Mouse (Mus musculus) T-cell, adult 2 months (primary cell): ENCODE data around the gene Hvcn1.
A peak's percentile ranks its signal among the peaks of the same experiment; 100 is the strongest.

Experiments
- DNase-seq: peaks from one replicate; pipeline ENCODE4 v3.0.0; 2022; ENCODE audit warnings: low spot score

Hvcn1 gene

GRCm38 (mm10) chr5:122268858-122269604 lies 62.4 kb downstream of the Hvcn1 start:
- no peak for DNase-seq

GRCm38 (mm10) chr5:122272821-122273220 lies 66.2 kb downstream of the Hvcn1 start:
- no peak for DNase-seq

- DNase-seq, result peak; percentile 87
Observed at GRCm38 (mm10) chr5:122274785-122275184, 68.2 kb downstream of the Hvcn1 start.

GRCm38 (mm10) chr5:122278946-122279345 lies 72.3 kb downstream of the Hvcn1 start:
- DNase-seq, result no peak

- DNase-seq, result no peak
Observed at GRCm38 (mm10) chr5:122279799-122280421, 73.3 kb downstream of the Hvcn1 start.

- no peak for DNase-seq
Observed at GRCm38 (mm10) chr5:122280422-122280826, 73.8 kb downstream of the Hvcn1 start.

GRCm38 (mm10) chr5:122280827-122281462 lies 74.3 kb downstream of the Hvcn1 start:
- DNase-seq, result no peak

GRCm38 (mm10) chr5:122283828-122284182 lies 77.2 kb downstream of the Hvcn1 start:
- DNase-seq, result no peak

GRCm38 (mm10) chr5:122284183-122285028 lies 77.8 kb downstream of the Hvcn1 start, which contains the start of gene Pptc7:
Gene Pptc7, plus strand, starts transcription at chr5:122284365.
- DNase-seq, result peak; percentile 92

- DNase-seq, result no peak
Observed at GRCm38 (mm10) chr5:122285029-122285766, 78.6 kb downstream of the Hvcn1 start.

GRCm38 (mm10) chr5:122285767-122286150 lies 79.2 kb downstream of the Hvcn1 start:
- no peak for DNase-seq

GRCm38 (mm10) chr5:122286191-122286590 lies 79.6 kb downstream of the Hvcn1 start:
- no peak for DNase-seq

GRCm38 (mm10) chr5:122287026-122287425 lies 80.4 kb downstream of the Hvcn1 start:
- no peak for DNase-seq

GRCm38 (mm10) chr5:122288147-122288811 lies 81.7 kb downstream of the Hvcn1 start:
- DNase-seq, result peak; percentile 82

- peak; percentile 58 for DNase-seq
Observed at GRCm38 (mm10) chr5:122291149-122291548, 84.5 kb downstream of the Hvcn1 start.
